Mouse (Mus musculus): ENCODE data around the gene Rab11b.

DNA sequence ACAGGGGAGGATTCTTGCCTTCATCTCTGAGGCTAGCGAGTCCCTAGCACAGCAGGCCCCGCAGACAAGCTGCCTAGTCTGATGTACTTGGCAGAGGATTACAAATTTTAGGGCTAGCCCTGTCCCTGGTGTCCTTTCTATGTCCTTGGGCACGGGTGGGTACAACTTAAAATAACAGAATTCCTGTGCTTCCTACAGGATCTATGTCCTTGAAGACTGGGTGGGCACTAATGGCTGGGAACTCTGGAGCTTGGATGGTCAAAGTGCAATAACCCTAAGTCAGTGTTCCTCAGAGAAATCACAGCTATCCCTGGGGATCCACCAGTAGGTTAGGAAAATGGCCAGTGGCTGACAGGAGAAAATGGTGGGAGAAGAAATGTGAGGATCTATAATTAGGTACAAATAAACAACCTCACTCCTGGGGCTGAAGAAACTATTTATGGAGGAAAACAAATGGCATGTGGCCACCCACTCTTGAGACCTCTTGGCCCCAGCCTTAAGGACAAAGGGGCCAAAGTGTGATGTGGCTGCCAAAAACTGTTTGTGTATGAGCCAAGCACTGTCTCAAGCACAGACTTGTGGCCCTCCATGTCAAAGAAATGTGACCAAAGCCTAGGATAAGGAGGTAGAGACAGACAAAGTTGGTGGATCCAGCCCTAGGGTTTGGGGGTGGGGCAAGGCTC lies 4.1 kb downstream of the Rab11b start:
- TF ChIP-seq CTCF (conservative IDR thresholded peaks at IDR 0.05; ENCODE audit: low read length) (no peak), NANOG (IDR thresholded peaks at IDR 0.05; ENCODE audit: borderline replicate concordance, low read length) (no peak)

All from E14TG2a.4 (cell line).